Mouse (Mus musculus) liver, embryonic 14.5 days (tissue): ENCODE results near the gene Taf11. TPM values are rescaled to one million over a fixed set of nuclear protein-coding genes. Genes with fewer than 3 reads are reported as not detected.

Experiments
- ATAC-seq: fragments of 200-750 bp; cut with Nextera tagmentation; 2 replicates; pipeline ENCODE4 v1.8.0; 2017; ENCODE audit warnings: moderate number of reproducible peaks, mild to moderate bottlenecking, moderate library complexity; ENCODE audit not compliant: insufficient read depth
- DNase-seq, 3 experiments: peaks; one replicate each; pipeline ENCODE4 v3.0.0-alpha.2; 2012 to 2013; ENCODE audit warnings: low read depth in 3 of 3, low spot score in 3 of 3
- H3K27ac ChIP-seq: fragments of 300-500 bp; sonication (generic); 2 replicates; pipeline ENCODE4 v1.5.1; 2014; ENCODE audit warnings: moderate library complexity, mild to moderate bottlenecking, control low read depth, inconsistent platforms
- H3K27me3 ChIP-seq: fragments of 300-500 bp; sonication (generic); 2 replicates; pipeline ENCODE4 v1.6.1; 2014; ENCODE audit warnings: mild to moderate bottlenecking, low read length, moderate library complexity; ENCODE audit not compliant: control insufficient read depth, insufficient read depth
- H3K36me3 ChIP-seq: fragments of 300-500 bp; sonication (generic); replicated peaks from 2 replicates; pipeline ENCODE4 v1.6.1; 2014; ENCODE audit warnings: low read depth; ENCODE audit not compliant: control insufficient read depth, insufficient read depth
- H3K4me1 ChIP-seq, 2 experiments: fragments of 200-500 bp in 1 of 2; fragments of 300-500 bp in 1 of 2; sonication (generic) in 1 of 2; replicated peaks; 2 replicates each; pipeline ENCODE4 v1.6.1; 2012 to 2014; ENCODE audit warnings: antibody characterized with exemption in 1 of 2, inconsistent platforms in 1 of 2, low read length in 1 of 2; ENCODE audit not compliant: control insufficient read depth in 2 of 2, insufficient read depth in 2 of 2
- H3K4me2 ChIP-seq: fragments of 300-500 bp; sonication (generic); 2 replicates; pipeline ENCODE4 v1.6.1; 2014; ENCODE audit warnings: low read depth, mild to moderate bottlenecking, control low read depth, moderate library complexity
- H3K4me3 ChIP-seq, 2 experiments: fragments of 200-500 bp in 1 of 2; fragments of 300-500 bp in 1 of 2; sonication (generic) in 1 of 2; 2 replicates each; pipeline ENCODE4 v1.5.1; 2012 to 2014; ENCODE audit warnings: low read depth in 2 of 2, low read length in 2 of 2, mild to moderate bottlenecking in 2 of 2, control low read depth in 1 of 2, inconsistent platforms in 1 of 2, moderate library complexity in 1 of 2; ENCODE audit not compliant: insufficient read depth in 1 of 2
- H3K9ac ChIP-seq: fragments of 300-500 bp; sonication (generic); replicated peaks from 2 replicates; pipeline ENCODE4 v1.6.1; 2014; ENCODE audit warnings: mild to moderate bottlenecking, control low read depth, moderate library complexity
- H3K9me3 ChIP-seq: fragments of 300-500 bp; sonication (generic); 2 replicates; pipeline ENCODE4 v1.6.1; 2016; ENCODE audit warnings: low read length, mixed read lengths; ENCODE audit not compliant: control insufficient read depth
- CTCF ChIP-seq: IDR thresholded peaks from 2 replicates; pipeline ENCODE4 v1.5.1; 2016; ENCODE audit warnings: antibody characterized with exemption, low read depth, control low read depth
- EP300 ChIP-seq: IDR thresholded peaks from 2 replicates; pipeline ENCODE4 v1.6.1; 2016; ENCODE audit warnings: antibody characterized with exemption, low read depth
- WGBS: fragments of 180-500 bp; shearing (Covaris S2); extraction: QIAGEN DNeasy Blood & Tissue Kit; methylation state at CpG from one replicate; pipeline ENCODE4 v1.1.7; 2014; ENCODE audit not compliant: insufficient replicate concordance; 5-methylcytosine and 5-hydroxymethylcytosine counted together
- polyA plus RNA-seq, 2 experiments: library from polyadenylated mRNA; depleted of rRNA in 1 of 2; stranded (reverse) in 1 of 2; unstranded in 1 of 2; fragments of >200 nt; fragmentation: Nextera tagmentation in 1 of 2; extraction: Ambion mirVana in 1 of 2; gene quantifications; 2 replicates each; pipeline versions ENCODE4 v1.2.1 to v1.2.3; 2012 to 2014

Taf11 gene
- polyA plus RNA-seq (2012; rRNA removed), result 9.4 and 16.9 TPM in 2 replicates
- polyA plus RNA-seq (2014; fragmentation: Nextera tagmentation; extraction: Ambion mirVana), result 24.1 and 24.5 TPM in 2 replicates

DNA sequence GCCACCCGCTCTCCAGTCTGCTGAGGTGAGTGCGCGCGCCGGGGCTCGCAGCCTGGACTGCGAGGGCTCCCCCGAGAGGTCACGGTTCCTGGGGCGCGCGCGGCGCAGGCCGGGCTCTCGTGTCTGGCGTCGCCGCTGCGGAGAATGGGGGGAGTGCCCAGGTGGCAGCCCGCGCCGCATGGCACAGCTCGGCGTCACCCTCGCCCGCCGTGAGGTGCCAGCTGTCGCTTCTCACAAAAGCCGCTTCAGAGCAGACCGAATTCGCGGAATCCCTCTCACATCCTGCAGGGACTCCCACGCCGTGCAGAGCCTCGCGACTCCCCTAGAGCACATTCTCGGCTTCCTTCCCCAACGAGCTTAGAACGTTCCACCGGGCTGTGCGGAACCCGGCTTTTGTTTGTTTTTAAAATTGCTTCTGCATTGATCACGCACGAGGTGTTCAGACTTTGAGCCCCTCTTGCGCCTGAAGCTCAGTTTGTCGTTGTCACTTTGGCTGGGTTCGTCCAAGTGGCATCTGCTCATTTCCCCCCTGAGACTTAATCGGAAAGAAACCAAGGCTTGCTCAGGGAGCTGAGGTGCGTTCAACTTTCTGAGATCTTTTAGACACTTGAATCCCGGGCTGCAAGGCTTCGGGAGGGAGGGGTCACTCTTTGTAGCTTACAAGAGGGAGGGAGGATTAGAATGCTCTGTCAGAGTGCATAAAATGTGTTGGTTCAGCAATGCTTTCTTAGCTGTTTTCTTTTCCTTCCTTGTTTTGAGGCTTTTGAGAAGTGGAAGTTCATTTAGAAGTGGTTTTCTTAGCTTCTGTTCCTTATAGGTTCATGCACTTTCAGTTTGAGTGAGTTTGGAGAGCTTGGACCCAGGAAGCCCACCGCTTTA is at the start of gene Taf11:
Taf11 (minus strand) TSS at position 223 of the 879 bp plus-strand sequence.
- 2% methylated on average over 53 of the region's 53 CpGs for WGBS
- no peaks in the 10 kb centered on the region for H3K9me3 ChIP-seq
- H3K27me3 ChIP-seq, result no peaks in the 10 kb centered on the region
- peak within 1 kb of the TSS; percentile 63 for H3K9ac ChIP-seq
- peaks cover 9 to 14% of the 10 kb centered on the region in 2 experiments for H3K4me1 ChIP-seq
- TF ChIP-seq EP300, result no peak
- no peak; the same call in 1 of the 2 replicates for TF ChIP-seq CTCF
- peak within 1 kb of the TSS; percentile 71 to 98 for H3K4me3 ChIP-seq
- peaks cover 2% of the 10 kb centered on the region; the same call in 1 of the 2 replicates for H3K36me3 ChIP-seq
- H3K27ac ChIP-seq, result peak within 1 kb of the TSS; percentile 71
- DNase-seq, result no peak
- peak within 1 kb of the TSS; percentile 100 for H3K4me2 ChIP-seq
- no peak for ATAC-seq

DNA sequence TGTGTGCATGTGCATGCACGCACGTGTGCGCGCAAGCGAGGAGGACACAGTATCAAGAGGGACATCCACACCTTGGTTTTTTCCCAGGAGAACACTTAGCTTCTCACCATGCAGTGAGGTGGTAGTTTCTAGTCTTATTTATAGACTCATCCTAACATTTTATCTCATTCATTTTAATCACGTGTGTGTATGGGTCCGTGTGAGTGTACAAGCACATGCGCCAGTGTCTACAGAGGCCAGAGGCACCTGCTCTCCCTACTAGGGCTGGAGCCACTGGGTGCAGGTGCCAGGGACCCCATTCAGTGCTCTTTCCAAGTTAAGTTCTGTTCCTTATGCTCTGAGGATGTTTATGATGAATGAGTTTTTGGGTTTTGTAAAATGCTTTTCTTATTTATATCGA is 48.0 kb upstream of the Taf11 start:
- Histone ChIP-seq H3K27ac (no peak overlapping the region), H3K36me3 (no peaks in the 10 kb centered on the region), H3K27me3 (no peaks in the 10 kb centered on the region), H3K9ac (no peak overlapping the region), H3K9me3 (no peaks in the 10 kb centered on the region), H3K4me2 (no peak overlapping the region), H3K4me3 (no peak overlapping the region), H3K4me1 (peaks cover 0 to 6% of the 10 kb centered on the region in 2 experiments; a peak in 1 of 4 replicates)
- DNase-seq (no peak), ATAC-seq (no peak)
- WGBS, result 86% methylated on average over 9 of the region's 9 CpGs
- TF ChIP-seq EP300 (no peak), CTCF (no peak)

GRCm38 (mm10) chr17:27954629-27955402 is 45.2 kb upstream of the Taf11 start:
- no peak overlapping the region for H3K27ac ChIP-seq
- no peak overlapping the region for H3K9ac ChIP-seq
- no peaks in the 10 kb centered on the region for H3K27me3 ChIP-seq
- H3K4me2 ChIP-seq, result no peak overlapping the region
- H3K4me3 ChIP-seq, result no peak overlapping the region
- TF ChIP-seq EP300 (no peak), CTCF (no peak)
- ATAC-seq, result no peak
- H3K4me1 ChIP-seq, result peaks cover 0 to 6% of the 10 kb centered on the region in 2 experiments; a peak in 1 of 4 replicates
- 67% methylated on average over 14 of the region's 14 CpGs for WGBS
- no peak for DNase-seq
- H3K36me3 ChIP-seq, result no peaks in the 10 kb centered on the region
- no peaks in the 10 kb centered on the region for H3K9me3 ChIP-seq

- DNase-seq, result no peak
- WGBS, result 67% methylated on average over 6 of the region's 6 CpGs
Measured at GRCm38 (mm10) chr17:27953136-27953535, 43.5 kb upstream of the Taf11 start.

More at GRCm38 (mm10) chr17:27953136-27953535, 43.5 kb upstream of the Taf11 start:
- TF ChIP-seq CTCF, result no peak
- TF ChIP-seq EP300, result no peak
- no peaks in the 10 kb centered on the region for H3K27me3 ChIP-seq
- peaks cover 0 to 6% of the 10 kb centered on the region in 2 experiments; a peak in 1 of 4 replicates for H3K4me1 ChIP-seq
- ATAC-seq, result no peak
- no peak overlapping the region for H3K9ac ChIP-seq
- no peak overlapping the region for H3K4me3 ChIP-seq
- H3K4me2 ChIP-seq, result no peak overlapping the region
- H3K27ac ChIP-seq, result no peak overlapping the region
- H3K9me3 ChIP-seq, result no peaks in the 10 kb centered on the region
- no peaks in the 10 kb centered on the region for H3K36me3 ChIP-seq
